Mouse (Mus musculus) E14TG2a.4 (cell line): ENCODE results near the gene Xrcc4.

ENCODE experiments used
- CTCF ChIP-seq: conservative IDR thresholded peaks from 2 replicates; pipeline ENCODE4 v1.5.1; 2014; ENCODE audit warnings: low read length
- NANOG ChIP-seq: IDR thresholded peaks from 2 replicates; pipeline ENCODE4 v1.6.1; 2014; ENCODE audit warnings: borderline replicate concordance, low read length, mixed read lengths
- POU5F1 ChIP-seq: IDR thresholded peaks from 2 replicates; pipeline ENCODE4 v1.6.1; 2014; ENCODE audit warnings: low read length, borderline replicate concordance

GRCm38 (mm10) chr13:89997531-89997930 lies 91.9 kb downstream of the Xrcc4 start:
- TF ChIP-seq CTCF (no peak), NANOG (no peak), POU5F1 (no peak)
